Mouse (Mus musculus): ENCODE data around the gene Rnd2. TPM values are rescaled to one million over a fixed set of nuclear protein-coding genes. Genes with fewer than 3 reads are reported as not detected.
"Not testable (repeated sequence)": the region's sequence is repeated elsewhere in the genome, so short reads cannot be mapped to it uniquely, and the experiment has no call there.

Rnd2 gene
- polyA plus RNA-seq, 1 experiment = 3.7 TPM

- no peaks in the 10 kb centered on the region for H3K4me1 ChIP-seq (ENCODE audit: control insufficient read depth, insufficient read depth, insufficient read length, low read length)
- H3K4me3 ChIP-seq (ENCODE audit: insufficient read depth, low read depth, low read length) = no peak overlapping the region
- no peak overlapping the region for H3K27ac ChIP-seq (replicated peaks; ENCODE audit: low read depth, low read length)
Measured at GRCm38 (mm10) chr11:101470206-101470605, 5.4 kb downstream of the Rnd2 start.

GRCm38 (mm10) chr11:101471926-101472325, 7.1 kb downstream of the Rnd2 start:
- Histone ChIP-seq H3K4me3 (ENCODE audit: insufficient read depth, low read depth, low read length) (no peak overlapping the region), H3K4me1 (ENCODE audit: control insufficient read depth, insufficient read depth, insufficient read length, low read length) (no peaks in the 10 kb centered on the region), H3K27ac (replicated peaks; ENCODE audit: low read depth, low read length) (no peak overlapping the region)

GRCm38 (mm10) chr11:101472336-101472735, 7.5 kb downstream of the Rnd2 start:
- no peak overlapping the region for H3K27ac ChIP-seq (replicated peaks; ENCODE audit: low read depth, low read length)
- no peaks in the 10 kb centered on the region for H3K4me1 ChIP-seq (ENCODE audit: control insufficient read depth, insufficient read depth, insufficient read length, low read length)
- no peak overlapping the region for H3K4me3 ChIP-seq (ENCODE audit: insufficient read depth, low read depth, low read length)

- H3K4me1 ChIP-seq (ENCODE audit: control insufficient read depth, insufficient read depth, insufficient read length, low read length); H3K27ac ChIP-seq (replicated peaks; ENCODE audit: low read depth, low read length); H3K4me3 ChIP-seq (ENCODE audit: insufficient read depth, low read depth, low read length): not testable (repeated sequence)
Measured at GRCm38 (mm10) chr11:101473686-101474085, 8.9 kb downstream of the Rnd2 start.

- no peak overlapping the region for H3K4me3 ChIP-seq (ENCODE audit: insufficient read depth, low read depth, low read length)
- no peak overlapping the region for H3K27ac ChIP-seq (replicated peaks; ENCODE audit: low read depth, low read length)
- H3K4me1 ChIP-seq (ENCODE audit: control insufficient read depth, insufficient read depth, insufficient read length, low read length) = no peaks in the 10 kb centered on the region
Measured at GRCm38 (mm10) chr11:101474298-101474697, 9.5 kb downstream of the Rnd2 start.

GRCm38 (mm10) chr11:101476361-101476760, 11.6 kb downstream of the Rnd2 start:
- not testable (repeated sequence) for H3K27ac ChIP-seq (replicated peaks; ENCODE audit: low read depth, low read length); H3K4me1 ChIP-seq (ENCODE audit: control insufficient read depth, insufficient read depth, insufficient read length, low read length); H3K4me3 ChIP-seq (ENCODE audit: insufficient read depth, low read depth, low read length)

GRCm38 (mm10) chr11:101477194-101477551, 12.4 kb downstream of the Rnd2 start:
- H3K4me3 ChIP-seq (ENCODE audit: insufficient read depth, low read depth, low read length) = no peak overlapping the region
- H3K4me1 ChIP-seq (ENCODE audit: control insufficient read depth, insufficient read depth, insufficient read length, low read length) = no peaks in the 10 kb centered on the region

GRCm38 (mm10) chr11:101477552-101478211, 12.9 kb downstream of the Rnd2 start:
- Histone ChIP-seq H3K4me1 (ENCODE audit: control insufficient read depth, insufficient read depth, insufficient read length, low read length) (no peaks in the 10 kb centered on the region), H3K27ac (replicated peaks; ENCODE audit: low read depth, low read length) (no peak overlapping the region), H3K4me3 (ENCODE audit: insufficient read depth, low read depth, low read length) (no peak overlapping the region)

More at GRCm38 (mm10) chr11:101477194-101477551, 12.4 kb downstream of the Rnd2 start:
- no peak overlapping the region for H3K27ac ChIP-seq (replicated peaks; ENCODE audit: low read depth, low read length)

- H3K27ac ChIP-seq (replicated peaks; ENCODE audit: low read depth, low read length) = no peak overlapping the region
- H3K4me3 ChIP-seq (ENCODE audit: insufficient read depth, low read depth, low read length) = no peak overlapping the region
- no peaks in the 10 kb centered on the region for H3K4me1 ChIP-seq (ENCODE audit: control insufficient read depth, insufficient read depth, insufficient read length, low read length)
Measured at GRCm38 (mm10) chr11:101479171-101479635, 14.4 kb downstream of the Rnd2 start.

- Histone ChIP-seq H3K4me1 (ENCODE audit: control insufficient read depth, insufficient read depth, insufficient read length, low read length) (no peaks in the 10 kb centered on the region), H3K27ac (replicated peaks; ENCODE audit: low read depth, low read length) (no peak overlapping the region), H3K4me3 (ENCODE audit: insufficient read depth, low read depth, low read length) (no peak overlapping the region)
Measured at GRCm38 (mm10) chr11:101480912-101481311, 16.1 kb downstream of the Rnd2 start.

- Histone ChIP-seq H3K4me1 (ENCODE audit: control insufficient read depth, insufficient read depth, insufficient read length, low read length) (no peaks in the 10 kb centered on the region), H3K4me3 (ENCODE audit: insufficient read depth, low read depth, low read length) (no peak overlapping the region), H3K27ac (replicated peaks; ENCODE audit: low read depth, low read length) (no peak overlapping the region)
Measured at GRCm38 (mm10) chr11:101483804-101484203, 19.0 kb downstream of the Rnd2 start.

GRCm38 (mm10) chr11:101484245-101484644, 19.4 kb downstream of the Rnd2 start:
- no peak overlapping the region for H3K27ac ChIP-seq (replicated peaks; ENCODE audit: low read depth, low read length)
- H3K4me1 ChIP-seq (ENCODE audit: control insufficient read depth, insufficient read depth, insufficient read length, low read length) = no peaks in the 10 kb centered on the region
- no peak overlapping the region for H3K4me3 ChIP-seq (ENCODE audit: insufficient read depth, low read depth, low read length)

- Histone ChIP-seq H3K27ac (replicated peaks; ENCODE audit: low read depth, low read length) (no peak overlapping the region), H3K4me3 (ENCODE audit: insufficient read depth, low read depth, low read length) (no peak overlapping the region), H3K4me1 (ENCODE audit: control insufficient read depth, insufficient read depth, insufficient read length, low read length) (no peaks in the 10 kb centered on the region)
Measured at GRCm38 (mm10) chr11:101484814-101485213, 20.0 kb downstream of the Rnd2 start.

- no peak overlapping the region for H3K4me3 ChIP-seq (ENCODE audit: insufficient read depth, low read depth, low read length)
- no peaks in the 10 kb centered on the region for H3K4me1 ChIP-seq (ENCODE audit: control insufficient read depth, insufficient read depth, insufficient read length, low read length)
- H3K27ac ChIP-seq (replicated peaks; ENCODE audit: low read depth, low read length) = no peak overlapping the region
Measured at GRCm38 (mm10) chr11:101485509-101486028, 20.8 kb downstream of the Rnd2 start.

- Histone ChIP-seq H3K27ac (replicated peaks; ENCODE audit: low read depth, low read length) (no peak overlapping the region), H3K4me3 (ENCODE audit: insufficient read depth, low read depth, low read length) (no peak overlapping the region), H3K4me1 (ENCODE audit: control insufficient read depth, insufficient read depth, insufficient read length, low read length) (no peaks in the 10 kb centered on the region)
Measured at GRCm38 (mm10) chr11:101486126-101486525, 21.3 kb downstream of the Rnd2 start.

GRCm38 (mm10) chr11:101506269-101506780, 41.5 kb downstream of the Rnd2 start:
- Histone ChIP-seq H3K27ac (replicated peaks; ENCODE audit: low read depth, low read length) (no peak overlapping the region), H3K4me1 (ENCODE audit: control insufficient read depth, insufficient read depth, insufficient read length, low read length) (no peaks in the 10 kb centered on the region), H3K4me3 (ENCODE audit: insufficient read depth, low read depth, low read length) (no peak overlapping the region)
